Mouse (Mus musculus): ENCODE results near the gene Cnbd2. TPM values are rescaled to one million over a fixed set of nuclear protein-coding genes. Genes with fewer than 3 reads are reported as not detected.
"Not testable (repeated sequence)": the region's sequence is repeated elsewhere in the genome, so short reads cannot be mapped to it uniquely, and the experiment has no call there.

Gene Cnbd2
- polyA plus RNA-seq, 1 experiment: 6.5 TPM

DNA sequence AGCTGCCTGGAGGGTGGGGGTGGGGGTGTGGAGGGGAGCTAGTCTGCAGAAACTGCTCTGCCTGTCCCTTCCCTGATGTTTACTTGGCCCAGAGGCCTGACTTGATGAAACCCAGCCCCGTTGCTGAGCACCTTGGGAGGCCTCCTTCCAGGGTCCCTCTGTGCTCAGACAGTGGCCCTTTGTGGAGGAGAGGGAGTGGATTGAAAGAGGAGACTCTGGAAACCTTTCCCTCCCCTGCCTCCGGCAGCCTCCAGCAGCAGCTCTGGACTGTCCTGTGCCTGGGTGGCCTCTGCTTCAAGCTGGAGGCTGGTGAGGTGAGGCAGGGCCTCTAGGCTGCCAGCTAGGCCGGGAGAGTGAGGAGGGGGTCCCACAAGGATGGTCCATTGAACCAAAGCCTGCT lies 94.9 kb downstream of the Cnbd2 start:
- Histone ChIP-seq H3K4me3 (ENCODE audit: low read depth, low read length) (no peak overlapping the region), H3K9me3 (replicated peaks; ENCODE audit: control insufficient read depth, insufficient read depth, low read length, poor library complexity, severe bottlenecking) (no peaks in the 10 kb centered on the region), H3K27me3 (ENCODE audit: control insufficient read depth, insufficient read depth, low read length, poor library complexity, severe bottlenecking) (no peaks in the 10 kb centered on the region), H3K9ac (ENCODE audit: low read depth, poor library complexity, severe bottlenecking) (peak overlapping the region; percentile 23; the same call in 1 of the 2 replicates), H3K36me3 (ENCODE audit: control insufficient read depth, insufficient read depth, low read length, poor library complexity, severe bottlenecking) (no peaks in the 10 kb centered on the region), H3K4me1 (ENCODE audit: control insufficient read depth, insufficient read depth, low read length) (peaks cover 7% of the 10 kb centered on the region), H3K27ac (ENCODE audit: insufficient read depth, low read length) (peak overlapping the region; percentile 49)
- TF ChIP-seq CTCF (IDR thresholded peaks at IDR 0.05; ENCODE audit: low read depth, low read length) (no peak), EP300 (IDR thresholded peaks at IDR 0.05; ENCODE audit: insufficient read depth, low read depth, low read length) (0 out of 2 replicates have a peak, but pooled peaks have one; percentile 31)

DNA sequence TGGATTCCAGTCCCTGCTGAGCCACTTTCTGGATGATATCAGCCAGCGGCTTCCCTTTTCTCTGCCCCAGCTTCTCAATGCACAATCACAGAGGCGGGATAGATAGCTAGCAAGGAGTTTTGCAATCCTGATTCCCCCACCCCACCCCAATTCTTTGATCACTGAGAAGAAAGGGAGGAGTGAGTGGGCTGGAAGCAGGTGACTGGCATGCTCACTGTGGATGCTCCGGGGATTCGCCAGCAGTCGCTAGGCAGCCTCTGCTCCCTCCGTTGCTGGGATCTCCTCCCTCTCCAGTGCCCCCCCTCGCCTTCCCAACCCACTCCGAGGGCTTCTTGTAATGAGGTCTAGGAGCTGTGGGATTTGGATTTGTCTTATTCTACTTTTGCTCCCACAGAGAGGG lies 96.1 kb downstream of the Cnbd2 start:
- Histone ChIP-seq H3K4me1 (ENCODE audit: control insufficient read depth, insufficient read depth, low read length) (peaks cover 7% of the 10 kb centered on the region), H3K9me3 (replicated peaks; ENCODE audit: control insufficient read depth, insufficient read depth, low read length, poor library complexity, severe bottlenecking) (no peaks in the 10 kb centered on the region), H3K36me3 (ENCODE audit: control insufficient read depth, insufficient read depth, low read length, poor library complexity, severe bottlenecking) (no peaks in the 10 kb centered on the region), H3K27ac (ENCODE audit: insufficient read depth, low read length) (peak overlapping the region; percentile 33), H3K27me3 (ENCODE audit: control insufficient read depth, insufficient read depth, low read length, poor library complexity, severe bottlenecking) (no peaks in the 10 kb centered on the region), H3K9ac (ENCODE audit: low read depth, poor library complexity, severe bottlenecking) (peak overlapping the region; percentile 16), H3K4me3 (ENCODE audit: low read depth, low read length) (no peak overlapping the region)
- TF ChIP-seq EP300 (IDR thresholded peaks at IDR 0.05; ENCODE audit: insufficient read depth, low read depth, low read length) (no peak), POLR2A (IDR thresholded peaks at IDR 0.05; ENCODE audit: insufficient read depth, low read length) (no peak), CTCF (IDR thresholded peaks at IDR 0.05; ENCODE audit: low read depth, low read length) (no peak)

DNA sequence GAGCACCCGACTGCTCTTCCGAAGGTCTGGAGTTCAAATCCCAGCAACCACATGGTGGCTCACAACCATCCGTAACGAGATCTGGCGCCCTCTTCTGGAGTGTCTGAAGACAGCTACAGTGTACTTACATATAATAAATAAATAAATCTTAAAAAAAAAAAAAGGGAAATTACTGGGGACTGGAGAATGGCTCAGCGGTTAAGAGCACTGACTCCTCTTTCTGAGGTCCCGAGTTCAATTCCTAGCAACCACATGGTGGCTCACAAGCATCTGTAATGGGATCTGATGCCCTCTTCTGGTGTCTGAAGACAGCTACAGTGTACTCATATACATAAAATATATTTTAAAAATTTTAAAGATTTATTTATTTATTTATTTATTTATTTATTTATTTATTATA lies 99.2 kb downstream of the Cnbd2 start:
- not testable (repeated sequence) for H3K4me1 ChIP-seq (ENCODE audit: control insufficient read depth, insufficient read depth, low read length); H3K27ac ChIP-seq (ENCODE audit: insufficient read depth, low read length); H3K36me3 ChIP-seq (ENCODE audit: control insufficient read depth, insufficient read depth, low read length, poor library complexity, severe bottlenecking); H3K27me3 ChIP-seq (ENCODE audit: control insufficient read depth, insufficient read depth, low read length, poor library complexity, severe bottlenecking); H3K9me3 ChIP-seq (replicated peaks; ENCODE audit: control insufficient read depth, insufficient read depth, low read length, poor library complexity, severe bottlenecking); H3K9ac ChIP-seq (ENCODE audit: low read depth, poor library complexity, severe bottlenecking); H3K4me3 ChIP-seq (ENCODE audit: low read depth, low read length)

DNA sequence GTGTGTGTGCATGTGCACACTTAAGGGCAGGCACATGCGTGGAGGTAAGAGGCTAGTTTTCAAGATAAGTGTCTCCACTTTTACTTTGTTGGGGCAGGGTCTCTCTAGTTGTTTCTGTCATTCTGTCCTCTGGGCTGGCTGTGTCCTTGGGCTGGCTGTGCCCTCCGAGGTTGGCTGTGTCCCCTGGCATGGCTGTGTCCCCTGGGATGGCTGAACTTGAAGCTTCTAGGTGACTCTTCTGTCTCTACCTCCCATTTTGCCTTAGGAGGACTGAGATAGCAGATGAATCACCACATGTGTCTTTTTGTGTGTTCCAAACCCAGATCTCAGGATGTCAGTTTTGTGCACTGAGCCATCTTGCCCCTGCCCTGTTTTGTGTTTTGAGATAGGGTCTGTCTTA lies 102.9 kb downstream of the Cnbd2 start:
- no peak overlapping the region for H3K4me3 ChIP-seq (ENCODE audit: low read depth, low read length)
- H3K36me3 ChIP-seq (ENCODE audit: control insufficient read depth, insufficient read depth, low read length, poor library complexity, severe bottlenecking): no peaks in the 10 kb centered on the region
- no peaks in the 10 kb centered on the region for H3K27me3 ChIP-seq (ENCODE audit: control insufficient read depth, insufficient read depth, low read length, poor library complexity, severe bottlenecking)
- TF ChIP-seq CTCF (IDR thresholded peaks at IDR 0.05; ENCODE audit: low read depth, low read length): no peak
- no peak for TF ChIP-seq EP300 (IDR thresholded peaks at IDR 0.05; ENCODE audit: insufficient read depth, low read depth, low read length)
- TF ChIP-seq POLR2A (IDR thresholded peaks at IDR 0.05; ENCODE audit: insufficient read depth, low read length): no peak
- no peak overlapping the region for H3K9ac ChIP-seq (ENCODE audit: low read depth, poor library complexity, severe bottlenecking)
- H3K9me3 ChIP-seq (replicated peaks; ENCODE audit: control insufficient read depth, insufficient read depth, low read length, poor library complexity, severe bottlenecking): no peaks in the 10 kb centered on the region
- no peak overlapping the region for H3K27ac ChIP-seq (ENCODE audit: insufficient read depth, low read length)
- peaks cover 4% of the 10 kb centered on the region for H3K4me1 ChIP-seq (ENCODE audit: control insufficient read depth, insufficient read depth, low read length)

DNA sequence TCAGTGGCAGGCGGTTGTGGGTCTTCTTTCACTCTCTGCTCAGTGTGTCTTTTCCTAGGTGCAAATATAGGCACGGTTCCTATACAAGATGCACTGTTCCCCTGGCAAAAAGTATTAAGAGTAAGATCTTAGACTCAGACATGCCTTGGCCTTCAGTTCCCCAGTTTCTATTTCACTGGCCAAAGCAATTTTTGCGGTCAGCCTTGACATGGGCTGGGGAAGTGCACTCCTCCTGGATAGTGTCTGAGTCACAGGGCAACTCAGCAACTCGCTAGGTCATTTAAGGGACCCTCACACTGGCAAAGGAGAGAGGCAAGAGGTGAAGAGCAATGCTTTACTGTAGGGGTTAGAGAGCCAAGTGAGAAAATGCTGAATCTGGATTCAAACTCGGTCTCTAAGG lies 103.6 kb downstream of the Cnbd2 start:
- no peaks in the 10 kb centered on the region for H3K9me3 ChIP-seq (replicated peaks; ENCODE audit: control insufficient read depth, insufficient read depth, low read length, poor library complexity, severe bottlenecking)
- peaks cover 4% of the 10 kb centered on the region for H3K4me1 ChIP-seq (ENCODE audit: control insufficient read depth, insufficient read depth, low read length)
- TF ChIP-seq CTCF (IDR thresholded peaks at IDR 0.05; ENCODE audit: low read depth, low read length): no peak
- TF ChIP-seq EP300 (IDR thresholded peaks at IDR 0.05; ENCODE audit: insufficient read depth, low read depth, low read length): no peak
- no peak for TF ChIP-seq POLR2A (IDR thresholded peaks at IDR 0.05; ENCODE audit: insufficient read depth, low read length)
- no peaks in the 10 kb centered on the region for H3K27me3 ChIP-seq (ENCODE audit: control insufficient read depth, insufficient read depth, low read length, poor library complexity, severe bottlenecking)
- H3K36me3 ChIP-seq (ENCODE audit: control insufficient read depth, insufficient read depth, low read length, poor library complexity, severe bottlenecking): no peaks in the 10 kb centered on the region
- H3K27ac ChIP-seq (ENCODE audit: insufficient read depth, low read length): no peak overlapping the region
- H3K4me3 ChIP-seq (ENCODE audit: low read depth, low read length): no peak overlapping the region
- H3K9ac ChIP-seq (ENCODE audit: low read depth, poor library complexity, severe bottlenecking): no peak overlapping the region

DNA sequence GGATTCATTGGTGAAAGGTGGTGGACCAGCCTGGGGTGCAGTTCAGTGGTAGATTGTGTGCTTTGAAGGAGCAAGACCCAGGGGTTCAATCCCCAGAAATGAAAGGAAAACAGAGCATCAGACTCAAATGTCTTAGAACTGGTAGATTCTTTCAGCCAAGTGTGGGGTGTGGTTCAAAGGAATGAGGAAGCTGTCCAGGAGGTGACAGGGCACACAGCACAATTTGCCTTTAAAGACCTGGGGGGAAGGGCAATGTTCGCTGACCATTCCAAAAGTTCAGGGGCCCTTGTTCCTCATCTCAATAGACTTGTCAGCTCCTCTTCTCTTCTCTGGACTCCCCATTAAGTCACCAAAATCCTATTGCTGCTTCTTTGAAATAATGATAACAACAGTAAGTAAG lies 105.1 kb downstream of the Cnbd2 start:
- Histone ChIP-seq H3K4me3 (ENCODE audit: low read depth, low read length) (no peak overlapping the region), H3K36me3 (ENCODE audit: control insufficient read depth, insufficient read depth, low read length, poor library complexity, severe bottlenecking) (no peaks in the 10 kb centered on the region), H3K4me1 (ENCODE audit: control insufficient read depth, insufficient read depth, low read length) (peaks cover 4% of the 10 kb centered on the region), H3K27ac (ENCODE audit: insufficient read depth, low read length) (no peak overlapping the region), H3K27me3 (ENCODE audit: control insufficient read depth, insufficient read depth, low read length, poor library complexity, severe bottlenecking) (no peaks in the 10 kb centered on the region), H3K9me3 (replicated peaks; ENCODE audit: control insufficient read depth, insufficient read depth, low read length, poor library complexity, severe bottlenecking) (no peaks in the 10 kb centered on the region), H3K9ac (ENCODE audit: low read depth, poor library complexity, severe bottlenecking) (no peak overlapping the region)
- TF ChIP-seq CTCF (IDR thresholded peaks at IDR 0.05; ENCODE audit: low read depth, low read length): no peak
- no peak for TF ChIP-seq POLR2A (IDR thresholded peaks at IDR 0.05; ENCODE audit: insufficient read depth, low read length)
- TF ChIP-seq EP300 (IDR thresholded peaks at IDR 0.05; ENCODE audit: insufficient read depth, low read depth, low read length): 0 out of 2 replicates have a peak, but pooled peaks have one; percentile 27

Data from ES-Bruce4 (cell line).